Mouse (Mus musculus) stomach, embryonic 16.5 days (tissue): ENCODE data around the gene Dpysl5. TPM values are rescaled to one million over a fixed set of nuclear protein-coding genes. Genes with fewer than 3 reads are reported as not detected.

ENCODE experiments used
- ATAC-seq: fragments of 200-750 bp; cut with Nextera tagmentation; 2 replicates; pipeline ENCODE4 v1.8.0; 2017; ENCODE audit warnings: moderate number of reproducible peaks, moderate TSS enrichment; ENCODE audit not compliant: insufficient read depth, low FRiP score
- H3K27ac ChIP-seq: fragments of 300-500 bp; sonication (generic); 2 replicates; pipeline ENCODE4 v1.5.1; 2014; ENCODE audit warnings: low read length
- H3K27me3 ChIP-seq: fragments of 300-500 bp; sonication (generic); 2 replicates; pipeline ENCODE4 v1.6.1; 2014; ENCODE audit warnings: low read length, control low read depth, mixed read lengths; ENCODE audit not compliant: control insufficient read depth, insufficient read depth
- H3K36me3 ChIP-seq: fragments of 300-500 bp; sonication (generic); 2 replicates; pipeline ENCODE4 v1.6.1; 2014; ENCODE audit warnings: low read length; ENCODE audit not compliant: control insufficient read depth, insufficient read depth
- H3K4me1 ChIP-seq: fragments of 300-500 bp; sonication (generic); 2 replicates; pipeline ENCODE4 v1.6.1; 2014; ENCODE audit warnings: low read length, control low read depth, mixed read lengths; ENCODE audit not compliant: control insufficient read depth, insufficient read depth
- H3K4me2 ChIP-seq: fragments of 300-500 bp; sonication (generic); 2 replicates; pipeline ENCODE4 v1.6.1; 2014; ENCODE audit warnings: low read depth, low read length, mixed read lengths
- H3K4me3 ChIP-seq: fragments of 300-500 bp; sonication (generic); replicated peaks from 2 replicates; pipeline ENCODE4 v1.5.1; 2014; ENCODE audit warnings: mild to moderate bottlenecking, low read length
- H3K9ac ChIP-seq: fragments of 300-500 bp; sonication (generic); 2 replicates; pipeline ENCODE4 v1.6.1; 2014; ENCODE audit warnings: low read length
- H3K9me3 ChIP-seq: fragments of 300-500 bp; sonication (generic); replicated peaks from 2 replicates; pipeline ENCODE4 v1.6.1; 2016; ENCODE audit warnings: low read length, control low read depth; ENCODE audit not compliant: control insufficient read depth
- WGBS: fragments of 180-500 bp; shearing (Covaris S2); extraction: QIAGEN DNeasy Blood & Tissue Kit; methylation state at CpG from one replicate; pipeline ENCODE4 v1.1.7; 2014; 5-methylcytosine and 5-hydroxymethylcytosine counted together
- polyA plus RNA-seq: library from polyadenylated mRNA; unstranded; fragments of >200 nt; fragmentation: Nextera tagmentation; extraction: Ambion mirVana; gene quantifications from 2 replicates; pipeline ENCODE4 v1.2.1, GENCODE M21; 2015

Dpysl5 gene
- polyA plus RNA-seq, 1 experiment from 2014 or later: 6.8 TPM

DNA sequence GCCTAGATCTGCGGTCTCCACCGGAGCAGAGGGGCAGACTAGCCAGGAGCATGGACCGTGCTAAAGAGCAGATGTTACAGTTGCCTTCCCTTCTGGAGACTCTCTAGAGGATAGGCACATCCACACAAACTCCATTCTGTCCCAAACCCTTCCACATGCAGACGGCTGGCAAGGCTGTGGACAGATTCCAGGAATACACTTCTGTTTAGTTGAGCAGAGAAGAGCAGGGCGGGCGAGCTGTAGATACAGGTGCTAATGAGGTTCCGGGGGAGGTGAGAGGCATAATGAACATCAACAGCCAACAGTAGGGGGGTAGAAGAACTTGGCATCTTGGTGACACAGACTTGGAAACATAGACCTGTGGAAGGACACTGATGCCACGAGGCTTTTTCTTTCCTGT is 28.2 kb downstream of the Dpysl5 start:
- Histone ChIP-seq H3K4me3 (no peak overlapping the region), H3K36me3 (no peaks in the 10 kb centered on the region), H3K4me2 (no peak overlapping the region), H3K27me3 (no peaks in the 10 kb centered on the region), H3K27ac (no peak overlapping the region), H3K9ac (no peak overlapping the region), H3K9me3 (no peaks in the 10 kb centered on the region), H3K4me1 (no peaks in the 10 kb centered on the region)
- 72% methylated on average over 8 of the region's 8 CpGs for WGBS
- no peak for ATAC-seq

- Histone ChIP-seq H3K36me3 (no peaks in the 10 kb centered on the region), H3K4me1 (no peaks in the 10 kb centered on the region), H3K4me3 (no peak overlapping the region), H3K27me3 (no peaks in the 10 kb centered on the region), H3K9me3 (no peaks in the 10 kb centered on the region), H3K27ac (no peak overlapping the region), H3K9ac (no peak overlapping the region), H3K4me2 (no peak overlapping the region)
- WGBS: 66% methylated on average over 12 of the region's 12 CpGs
- ATAC-seq: no peak
Observed at GRCm38 (mm10) chr5:30749582-30750311, 38.4 kb downstream of the Dpysl5 start.

- Histone ChIP-seq H3K9ac (no peak overlapping the region), H3K4me1 (no peaks in the 10 kb centered on the region; the same call in 1 of the 2 replicates), H3K9me3 (no peaks in the 10 kb centered on the region), H3K27me3 (no peaks in the 10 kb centered on the region), H3K36me3 (no peaks in the 10 kb centered on the region), H3K4me2 (no peak overlapping the region), H3K4me3 (no peak overlapping the region), H3K27ac (no peak overlapping the region)
- 63% methylated on average over 5 of the region's 5 CpGs for WGBS
- ATAC-seq: no peak
Observed at GRCm38 (mm10) chr5:30751071-30751470, 39.7 kb downstream of the Dpysl5 start.

- 78% methylated on average over 4 of the region's 4 CpGs for WGBS
- ATAC-seq: no peak
- no peaks in the 10 kb centered on the region; the same call in 1 of the 2 replicates for H3K4me1 ChIP-seq
- H3K27me3 ChIP-seq: no peaks in the 10 kb centered on the region
- H3K9ac ChIP-seq: no peak overlapping the region
- no peaks in the 10 kb centered on the region for H3K9me3 ChIP-seq
- H3K36me3 ChIP-seq: no peaks in the 10 kb centered on the region
- H3K4me3 ChIP-seq: no peak overlapping the region
- no peak overlapping the region for H3K4me2 ChIP-seq
- no peak overlapping the region for H3K27ac ChIP-seq
Observed at GRCm38 (mm10) chr5:30753128-30753527, 41.8 kb downstream of the Dpysl5 start.

DNA sequence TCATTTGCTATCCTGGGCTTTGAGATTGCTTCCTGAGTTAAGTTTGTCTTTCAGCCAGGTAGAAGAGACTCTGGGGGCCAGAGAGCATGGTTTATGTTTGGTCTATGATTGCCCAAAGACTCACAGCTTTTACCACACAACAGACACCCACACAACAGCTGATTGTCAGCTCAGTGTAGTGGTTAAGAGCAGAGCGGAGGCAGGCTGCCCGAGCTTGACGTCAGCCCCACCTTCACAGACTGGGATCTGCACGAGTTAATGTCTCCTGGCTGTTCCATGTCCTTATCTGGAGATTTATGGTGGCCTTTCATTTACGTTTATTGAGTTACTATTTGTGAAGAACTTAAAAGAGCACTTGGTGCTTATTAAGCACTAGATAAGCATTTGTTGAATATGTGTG is 43.9 kb downstream of the Dpysl5 start:
- Histone ChIP-seq H3K4me3 (no peak overlapping the region), H3K36me3 (no peaks in the 10 kb centered on the region), H3K9me3 (no peaks in the 10 kb centered on the region), H3K9ac (no peak overlapping the region), H3K27me3 (no peaks in the 10 kb centered on the region), H3K4me1 (no peaks in the 10 kb centered on the region; the same call in 1 of the 2 replicates), H3K27ac (no peak overlapping the region), H3K4me2 (no peak overlapping the region)
- no peak for ATAC-seq
- 41% methylated on average over 5 of the region's 5 CpGs for WGBS

DNA sequence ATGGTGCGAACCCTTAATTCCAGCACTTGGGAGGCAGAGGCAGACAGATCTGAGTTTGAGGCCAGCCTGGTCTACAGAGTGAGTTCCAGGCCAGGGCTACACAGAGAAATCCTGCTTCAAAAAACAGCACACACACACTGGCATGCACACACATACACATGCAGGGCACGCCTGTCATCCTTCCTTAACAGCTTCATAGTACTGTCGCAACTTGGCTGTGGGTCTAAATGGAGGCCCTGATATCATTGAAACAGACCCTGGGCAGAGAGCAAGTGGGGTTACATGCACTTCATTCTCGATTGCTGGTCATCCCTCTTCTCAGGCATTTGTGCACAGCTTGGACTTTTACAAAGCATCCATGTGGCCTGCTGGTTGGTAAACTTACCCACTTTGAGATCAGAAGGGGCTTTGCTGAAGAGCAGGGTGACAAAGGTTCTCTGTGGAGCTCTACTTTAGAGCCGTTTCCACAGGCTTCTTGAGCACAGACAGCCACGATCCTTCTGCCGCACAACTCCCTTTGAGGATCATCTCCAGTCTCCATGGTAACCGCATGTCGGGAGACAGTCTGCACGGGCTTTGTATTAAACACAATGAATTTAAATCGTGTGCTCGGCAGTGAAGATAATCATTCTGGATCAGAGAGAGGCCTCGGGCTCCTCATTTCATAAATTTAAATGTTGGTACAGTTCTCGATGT is 51.6 kb downstream of the Dpysl5 start:
- no peaks in the 10 kb centered on the region for H3K27me3 ChIP-seq
- H3K36me3 ChIP-seq: no peaks in the 10 kb centered on the region
- 66% methylated on average over 14 of the region's 14 CpGs for WGBS
- H3K9me3 ChIP-seq: no peaks in the 10 kb centered on the region
- H3K9ac ChIP-seq: no peak overlapping the region
- H3K4me2 ChIP-seq: no peak overlapping the region
- H3K4me3 ChIP-seq: no peak overlapping the region
- no peak overlapping the region for H3K27ac ChIP-seq
- H3K4me1 ChIP-seq: peaks cover 4% of the 10 kb centered on the region
- ATAC-seq: no peak

DNA sequence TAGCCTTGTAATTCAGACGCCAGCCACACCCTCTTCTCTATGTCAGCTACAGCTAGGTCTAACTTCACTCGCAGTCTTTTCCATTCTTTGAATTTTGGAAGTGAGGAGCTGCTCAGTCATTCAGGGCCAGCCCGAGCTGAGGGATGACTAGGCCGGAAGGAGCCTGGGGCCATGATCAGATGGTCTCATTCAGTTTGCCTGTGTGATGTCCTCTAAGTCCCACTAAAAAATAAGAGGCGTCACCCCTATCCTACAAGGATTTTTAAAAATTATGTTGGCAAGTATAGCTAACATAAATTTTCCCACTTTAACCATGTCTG is 52.1 kb downstream of the Dpysl5 start:
- Histone ChIP-seq H3K9me3 (no peaks in the 10 kb centered on the region), H3K4me1 (peaks cover 9% of the 10 kb centered on the region), H3K27me3 (no peaks in the 10 kb centered on the region), H3K27ac (no peak overlapping the region), H3K4me3 (no peak overlapping the region), H3K4me2 (no peak overlapping the region), H3K9ac (no peak overlapping the region), H3K36me3 (no peaks in the 10 kb centered on the region)
- WGBS: 88% methylated on average over 5 of the region's 5 CpGs
- ATAC-seq: no peak

DNA sequence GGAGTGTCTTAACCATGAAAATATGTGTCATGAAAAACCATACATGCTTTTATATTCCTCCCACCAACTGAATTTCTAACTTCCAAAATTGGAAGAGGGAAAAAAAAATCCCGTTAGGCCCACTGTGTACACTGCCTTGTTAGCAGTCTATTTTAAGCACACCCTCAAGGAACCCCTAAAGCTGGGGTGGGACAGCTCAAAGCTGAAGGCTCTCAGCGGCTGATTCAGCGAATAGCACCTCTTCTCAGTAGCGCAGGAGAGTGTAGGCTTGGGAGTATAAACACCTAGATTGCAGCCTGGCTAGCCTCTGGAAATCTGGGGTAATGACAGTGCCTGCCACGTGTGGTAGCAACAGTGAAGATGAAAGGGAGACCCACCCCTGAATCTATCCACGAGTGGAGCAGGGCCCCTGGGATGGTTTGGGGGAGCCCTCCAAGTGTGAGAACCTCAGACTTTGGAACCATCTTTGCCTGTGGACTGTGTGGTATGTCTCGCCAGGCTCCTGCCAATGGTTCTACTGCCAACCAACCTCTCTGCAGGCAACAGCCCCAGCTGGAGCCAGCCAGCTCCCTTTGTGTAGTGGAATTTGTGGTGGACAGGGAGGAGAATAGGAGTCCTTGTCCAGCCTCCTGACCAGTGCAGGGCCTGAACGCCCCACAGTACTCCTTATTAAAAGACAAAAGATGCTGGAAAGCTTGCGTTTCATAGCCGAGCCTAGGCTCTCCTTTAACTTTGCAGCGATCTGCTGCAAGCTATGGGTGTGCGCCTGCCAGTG is 54.4 kb downstream of the Dpysl5 start:
- Histone ChIP-seq H3K27ac (no peak overlapping the region), H3K4me1 (peaks cover 17% of the 10 kb centered on the region), H3K27me3 (no peaks in the 10 kb centered on the region), H3K9ac (no peak overlapping the region), H3K4me3 (no peak overlapping the region), H3K36me3 (no peaks in the 10 kb centered on the region), H3K9me3 (no peaks in the 10 kb centered on the region), H3K4me2 (no peak overlapping the region)
- no peak for ATAC-seq
- 77% methylated on average over 12 of the region's 12 CpGs for WGBS

GRCm38 (mm10) chr5:30768082-30768481 is 56.7 kb downstream of the Dpysl5 start:
- Histone ChIP-seq H3K36me3 (no peaks in the 10 kb centered on the region), H3K27ac (peak overlapping the region; percentile 11), H3K27me3 (no peaks in the 10 kb centered on the region), H3K4me2 (no peak overlapping the region), H3K4me1 (peaks cover 17% of the 10 kb centered on the region), H3K4me3 (no peak overlapping the region), H3K9me3 (no peaks in the 10 kb centered on the region), H3K9ac (peak overlapping the region; percentile 34; the same call in 1 of the 2 replicates)
- ATAC-seq: peak; percentile 30; the same call in 1 of the 2 replicates
- WGBS: 63% methylated on average over 4 of the region's 4 CpGs
